Mouse (Mus musculus): Measurements from ENCODE around the gene Gm21477. TPM values are rescaled to one million over a fixed set of nuclear protein-coding genes. Genes with fewer than 3 reads are reported as not detected.

Gene Gm21477
- total RNA-seq (2023) = not detected

DNA sequence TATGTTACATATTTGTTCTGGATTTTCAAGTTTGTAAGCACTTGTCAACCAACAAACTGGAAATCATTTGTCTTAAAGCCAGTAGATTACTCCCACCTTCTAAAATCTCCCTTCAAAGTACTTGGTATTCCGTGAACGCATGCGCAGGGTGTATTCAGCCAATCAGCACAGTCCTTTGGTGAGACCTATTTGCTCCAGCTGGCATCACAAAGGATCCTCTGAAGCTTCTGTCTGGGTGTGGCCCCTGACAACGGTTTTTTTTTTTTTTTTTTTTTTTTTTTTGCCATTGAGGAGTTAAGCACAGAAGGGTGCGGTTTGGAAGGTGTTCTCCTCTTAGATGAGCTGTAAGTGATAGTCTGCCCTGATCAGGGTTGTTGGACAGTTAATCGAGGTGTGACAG, at the start of gene Gm21477:
Gene Gm21477, plus strand, starts transcription at position 301 of the 400 bp plus-strand sequence.

All from T-cell, adult 66 days (primary cell).